Mouse (Mus musculus): ENCODE measurements around the gene Fadd.

Fadd gene

DNA sequence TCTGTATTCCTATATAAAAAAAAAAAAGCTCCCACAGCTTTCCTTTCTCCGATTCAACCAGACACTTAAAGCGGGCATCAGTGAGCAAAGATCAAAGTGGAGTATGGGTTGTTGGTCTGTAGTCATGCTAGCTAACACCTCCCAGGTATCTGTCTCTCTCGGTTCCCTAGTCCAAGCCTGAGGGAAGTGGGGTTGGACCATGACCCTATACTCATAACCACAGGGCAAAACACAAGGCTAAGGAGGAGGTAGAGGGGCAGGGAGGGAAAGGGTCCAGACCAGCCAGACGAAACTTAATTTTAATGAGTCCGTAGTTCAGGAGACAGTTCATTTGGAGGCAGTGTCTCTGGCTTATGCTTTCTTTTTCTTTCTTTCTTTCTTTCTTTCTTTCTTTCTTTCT, 10.0 kb downstream of the Fadd start:
- DNase-seq = no peak

DNA sequence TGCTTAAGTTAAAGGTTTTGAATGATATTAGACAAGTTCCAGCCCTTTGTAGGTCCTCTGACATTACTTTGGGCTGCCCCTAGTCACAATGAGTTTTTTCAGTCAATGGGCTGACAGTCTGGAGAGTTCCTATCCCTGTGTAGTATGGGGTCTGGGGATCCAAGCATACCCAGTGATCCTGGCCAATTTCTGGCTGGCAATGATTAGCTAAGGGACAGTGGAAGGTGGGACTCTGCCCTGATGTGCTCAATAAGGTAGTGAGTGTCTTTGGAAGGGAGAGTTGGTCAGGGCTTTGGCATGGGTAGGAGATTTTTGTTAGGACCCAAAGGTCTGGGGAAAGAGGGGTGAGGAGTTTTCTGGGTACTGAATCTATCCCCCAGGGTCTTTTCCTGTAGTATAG, 10.7 kb downstream of the Fadd start:
- DNase-seq = no peak

- no peak for DNase-seq
Observed at GRCm38 (mm10) chr7:144569428-144569827, 12.8 kb downstream of the Fadd start.

DNA sequence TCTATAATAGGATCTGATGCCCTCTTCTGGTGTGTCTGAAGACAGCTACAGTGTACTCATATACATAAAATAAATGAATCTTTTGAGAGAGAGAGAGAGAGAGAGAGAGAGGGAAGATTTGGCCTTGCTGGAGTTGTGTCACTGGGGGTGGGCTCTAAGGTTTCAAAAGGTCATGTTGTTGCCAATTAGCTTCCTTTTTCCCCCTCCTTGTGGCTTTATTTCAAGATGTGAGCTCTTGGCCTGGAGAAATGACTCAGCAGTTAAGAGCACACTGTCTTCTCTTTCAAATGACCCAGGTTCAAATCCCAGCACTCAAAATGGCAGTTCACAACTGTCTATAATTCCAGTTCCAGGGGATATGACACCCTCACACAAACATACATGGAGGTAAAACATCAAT, 14.2 kb downstream of the Fadd start:
- no peak for DNase-seq

GRCm38 (mm10) chr7:144566921-144567682, 15.2 kb downstream of the Fadd start:
- no peak for DNase-seq

DNA sequence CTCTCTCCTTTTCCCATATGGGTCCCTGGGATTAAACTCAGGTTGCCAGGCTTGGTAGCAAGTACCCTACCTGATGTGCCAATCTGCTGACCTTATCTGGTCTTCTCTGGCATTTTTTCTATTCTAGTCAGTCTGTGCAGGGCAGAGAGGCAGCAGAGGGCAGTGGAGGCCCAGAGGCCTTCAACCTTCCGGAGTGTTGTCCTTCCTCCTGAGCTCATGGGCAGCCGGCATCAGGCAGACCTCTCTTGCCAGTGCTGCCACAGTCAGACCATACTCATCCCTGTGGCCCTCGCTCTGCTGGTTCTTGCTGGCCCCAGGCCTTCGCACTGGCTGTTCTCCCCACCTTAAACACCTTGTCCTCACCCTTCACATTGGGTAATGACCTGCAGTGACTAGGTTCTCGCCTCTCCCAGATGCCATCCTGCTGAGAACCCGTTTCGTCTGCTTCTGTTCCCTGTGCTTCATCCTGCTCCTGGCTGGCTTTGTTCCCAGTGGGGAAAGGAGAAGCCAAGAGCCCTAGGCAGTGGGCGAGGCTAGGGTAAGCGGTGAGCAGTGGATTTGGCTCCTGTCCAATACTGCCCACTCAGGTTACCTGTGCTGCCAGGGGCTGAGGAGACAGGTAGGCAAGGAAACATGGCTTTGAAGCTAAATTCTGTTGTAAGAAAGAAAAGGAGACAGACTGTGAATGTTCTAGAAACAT, 18.7 kb downstream of the Fadd start:
- DNase-seq = peak in 1 of 2 experiments; percentile 52

DNA sequence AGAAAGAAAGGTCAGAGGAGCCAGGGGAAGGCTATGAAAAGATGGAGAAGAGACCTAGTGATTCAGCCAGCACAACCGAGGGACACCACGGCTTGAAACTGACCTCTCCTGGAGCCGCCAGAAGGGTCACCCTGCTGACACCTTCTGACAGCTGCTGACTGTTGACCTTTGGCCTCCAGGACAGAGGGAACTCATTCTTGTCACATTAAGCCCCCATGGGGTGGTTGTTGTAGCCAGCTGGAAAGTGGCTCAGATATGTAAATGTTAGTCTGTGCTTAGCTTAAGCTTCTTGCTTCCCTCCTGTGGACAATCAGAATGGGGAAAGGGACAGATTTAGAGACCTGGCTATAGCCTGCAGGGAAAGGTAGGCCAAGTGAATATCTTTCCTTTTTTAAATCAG, 20.2 kb downstream of the Fadd start:
- DNase-seq = no peak

- DNase-seq = no peak
Observed at GRCm38 (mm10) chr7:144560594-144560993, 21.7 kb downstream of the Fadd start.

GRCm38 (mm10) chr7:144558552-144558951, 23.7 kb downstream of the Fadd start:
- no peak for DNase-seq

GRCm38 (mm10) chr7:144554123-144554472, 28.2 kb downstream of the Fadd start:
- no peak for DNase-seq

GRCm38 (mm10) chr7:144553237-144554122, 28.8 kb downstream of the Fadd start, which contains the start of gene Ppfia1:
TSS of gene Ppfia1 (minus strand) at chr7:144553729.
- peak; percentile 100 for DNase-seq

DNA sequence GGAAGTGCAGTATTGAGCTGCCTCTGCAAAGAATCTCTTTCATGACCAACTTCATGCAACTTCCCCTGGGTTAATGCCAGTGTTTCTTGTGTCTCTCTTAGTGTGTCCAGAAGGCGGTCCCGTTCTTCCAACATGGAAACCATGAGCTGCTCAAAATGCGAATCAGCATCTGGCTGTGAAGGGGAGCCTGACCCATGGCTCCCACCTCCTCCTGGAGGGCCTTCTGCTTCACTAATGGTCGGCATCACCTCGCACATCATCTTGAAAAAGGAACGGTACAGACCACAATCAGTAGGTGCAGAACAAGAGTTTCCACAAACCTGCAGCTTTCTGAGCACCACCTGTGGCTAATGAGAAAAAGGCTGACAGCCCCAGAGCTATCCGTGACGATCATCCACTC, 30.0 kb downstream of the Fadd start:
- no peak for DNase-seq

DNA sequence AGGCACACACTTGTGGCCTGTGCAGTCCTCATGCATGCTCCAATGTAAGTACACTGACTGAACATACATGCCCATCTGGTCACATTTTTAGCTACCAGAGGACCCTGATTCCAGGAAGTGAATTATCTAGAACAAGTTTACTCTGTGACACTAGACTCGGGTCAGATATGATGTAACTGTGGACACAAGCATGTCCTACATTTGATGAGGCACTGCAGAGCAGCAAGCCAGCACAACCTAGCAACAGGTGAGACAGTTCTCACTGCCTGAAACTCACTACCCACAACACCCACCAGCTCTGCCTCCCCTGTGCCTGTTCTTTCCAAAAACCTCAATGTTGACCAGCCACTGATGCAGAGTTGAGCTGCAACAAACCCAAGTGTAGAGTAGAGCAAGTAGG, 31.5 kb downstream of the Fadd start:
- no peak for DNase-seq

DNA sequence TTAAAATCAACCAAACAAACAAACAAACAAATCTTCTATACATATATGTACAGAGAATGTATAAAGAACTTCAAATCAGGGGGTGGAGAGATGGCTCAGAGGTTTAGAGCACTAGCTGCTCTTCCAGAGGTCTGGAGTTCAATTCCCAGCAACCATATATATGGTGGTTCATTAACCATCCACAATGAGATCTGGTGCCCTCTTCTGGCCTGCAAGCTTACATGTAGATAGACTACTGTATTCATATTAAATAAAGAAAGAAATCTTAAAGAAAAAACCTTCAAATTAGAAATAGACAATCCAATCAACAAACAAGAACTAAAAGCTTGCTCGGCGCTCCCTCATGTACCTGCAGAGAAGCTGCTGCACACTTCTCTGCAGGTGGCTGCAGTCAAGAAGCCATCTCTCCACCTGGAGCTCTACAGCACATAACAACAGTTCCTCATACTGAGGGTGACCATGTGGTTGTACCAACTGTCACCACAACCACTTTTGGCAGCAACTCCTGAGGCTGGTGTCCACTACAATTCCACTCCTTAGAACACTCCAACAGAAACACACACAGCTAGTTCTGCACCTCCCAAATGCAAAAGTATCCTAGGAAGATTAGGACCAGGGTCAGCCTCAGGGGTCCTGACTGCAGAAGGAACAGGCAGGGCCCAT, 32.2 kb downstream of the Fadd start:
- peak; percentile 81 to 85 for DNase-seq

DNA sequence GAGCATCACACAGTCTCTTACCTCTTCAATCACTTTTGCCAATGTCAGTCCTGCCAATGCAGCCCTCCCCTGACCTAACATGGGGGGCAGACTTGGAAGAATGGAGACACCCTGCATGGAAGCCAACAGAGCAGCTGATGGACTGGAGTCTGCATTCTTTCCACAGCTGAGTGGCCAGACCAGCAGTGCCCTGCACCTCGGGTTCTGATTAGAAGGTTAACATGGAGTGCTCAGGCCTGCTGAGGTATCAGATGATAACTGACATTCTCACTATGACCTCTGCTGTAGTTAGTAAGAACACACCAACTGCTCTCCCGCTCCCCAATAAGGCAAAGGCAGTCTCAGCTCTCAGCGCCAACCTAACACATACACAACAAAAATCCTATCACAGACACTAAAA, 37.0 kb downstream of the Fadd start:
- no peak for DNase-seq

- no peak for DNase-seq
Observed at GRCm38 (mm10) chr7:144541351-144541750, 40.9 kb downstream of the Fadd start.

- no peak for DNase-seq
Observed at GRCm38 (mm10) chr7:144539146-144539545, 43.1 kb downstream of the Fadd start.

GRCm38 (mm10) chr7:144538030-144538644, 44.1 kb downstream of the Fadd start:
- peak in 1 of 2 experiments; percentile 59 for DNase-seq

DNA sequence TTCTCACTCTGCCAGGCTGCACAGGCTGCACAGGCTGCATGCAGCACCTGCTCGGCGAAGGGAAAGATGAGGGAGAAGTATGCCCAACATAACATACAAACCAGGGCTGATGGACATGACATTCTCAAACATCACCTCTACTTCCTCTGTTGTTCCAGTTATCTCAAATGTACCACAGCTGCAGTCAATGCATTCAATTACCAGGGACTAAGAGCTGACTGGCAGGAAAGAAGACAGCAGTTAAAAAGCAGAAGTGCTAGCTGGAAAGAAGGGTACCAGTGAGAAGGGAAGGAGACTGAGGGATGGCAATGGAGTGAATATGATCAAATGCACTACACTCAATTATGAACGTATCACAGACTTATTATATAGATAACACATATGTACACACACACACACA, 45.9 kb downstream of the Fadd start:
- no peak for DNase-seq

- DNase-seq = no peak
Observed at GRCm38 (mm10) chr7:144534773-144535172, 47.5 kb downstream of the Fadd start.

DNA sequence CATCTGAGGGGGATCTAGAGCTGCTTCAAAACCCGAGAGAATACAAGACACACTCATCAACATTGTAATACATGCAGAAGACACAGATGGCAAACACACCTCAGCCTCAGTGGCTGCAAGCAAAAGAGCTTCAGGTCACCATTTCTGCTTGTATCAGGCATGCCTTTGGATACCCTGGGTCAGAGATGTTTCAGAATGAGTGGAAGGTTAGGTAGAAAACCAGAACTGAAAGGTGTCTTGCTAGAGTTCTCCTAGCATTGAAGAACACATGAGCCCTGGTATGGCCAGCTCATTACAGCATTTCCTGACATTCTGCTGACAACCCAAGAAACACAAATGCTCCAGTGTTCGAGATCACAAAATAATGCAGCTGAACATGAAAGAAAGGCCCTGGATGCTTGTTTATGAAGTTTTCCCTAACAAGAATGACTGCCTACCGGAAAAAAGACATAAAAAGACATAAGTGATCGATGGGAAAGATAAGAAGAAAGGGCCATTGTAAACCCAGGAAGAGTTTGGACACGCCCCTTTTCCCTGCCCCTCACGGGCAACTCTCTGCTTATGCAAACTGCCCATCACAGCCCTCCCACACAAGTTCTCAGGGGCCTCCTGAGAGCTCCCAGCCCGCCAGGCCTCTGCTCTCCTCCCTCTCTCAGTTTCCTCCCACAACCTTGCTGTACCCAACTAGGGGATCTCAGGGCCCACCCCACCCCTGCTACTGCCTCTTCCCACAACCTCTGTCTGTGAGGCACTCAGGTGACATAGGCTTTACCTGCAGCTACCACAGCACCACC, 50.5 kb downstream of the Fadd start:
- DNase-seq = no peak

- DNase-seq = no peak
Observed at GRCm38 (mm10) chr7:144529851-144530250, 52.4 kb downstream of the Fadd start.

Data from cerebellum, postnatal 25 days (tissue).